Mouse (Mus musculus) forebrain, embryonic 16.5 days (tissue): ENCODE measurements around the gene Kcnq5. TPM values are rescaled to one million over a fixed set of nuclear protein-coding genes. Genes with fewer than 3 reads are reported as not detected.
"Not testable (repeated sequence)": the region's sequence is repeated elsewhere in the genome, so short reads cannot be mapped to it uniquely, and the experiment has no call there.

Experiments
- ATAC-seq: fragments of 200-750 bp; cut with Nextera tagmentation; 2 replicates; pipeline ENCODE4 v1.8.0; 2017; ENCODE audit warnings: mild to moderate bottlenecking, moderate library complexity
- H3K27ac ChIP-seq: fragments of 300-500 bp; sonication (generic); 2 replicates; pipeline ENCODE4 v1.5.1; 2014; ENCODE audit warnings: low read length, control low read depth
- H3K27me3 ChIP-seq: fragments of 300-500 bp; sonication (generic); replicated peaks from 2 replicates; pipeline ENCODE4 v1.6.1; 2014; ENCODE audit warnings: low read length; ENCODE audit not compliant: control insufficient read depth, insufficient read depth
- H3K36me3 ChIP-seq: fragments of 300-500 bp; sonication (generic); 2 replicates; pipeline ENCODE4 v1.6.1; 2014; ENCODE audit not compliant: control insufficient read depth, insufficient read depth
- H3K4me1 ChIP-seq: fragments of 300-500 bp; sonication (generic); replicated peaks from 2 replicates; pipeline ENCODE4 v1.6.1; 2014; ENCODE audit warnings: low read length; ENCODE audit not compliant: control insufficient read depth, insufficient read depth
- H3K4me2 ChIP-seq: fragments of 300-500 bp; sonication (generic); 2 replicates; pipeline ENCODE4 v1.6.1; 2014; ENCODE audit warnings: mild to moderate bottlenecking, low read length, control low read depth
- H3K4me3 ChIP-seq: fragments of 300-500 bp; sonication (generic); replicated peaks from 2 replicates; pipeline ENCODE4 v1.5.1; 2014; ENCODE audit warnings: mild to moderate bottlenecking, low read length, control low read depth
- H3K9ac ChIP-seq: fragments of 300-500 bp; sonication (generic); replicated peaks from 2 replicates; pipeline ENCODE4 v1.6.1; 2014; ENCODE audit warnings: low read depth, low read length, control low read depth
- H3K9me3 ChIP-seq: fragments of 300-500 bp; sonication (generic); 2 replicates; pipeline ENCODE4 v1.6.1; 2016; ENCODE audit warnings: low read length; ENCODE audit not compliant: control insufficient read depth
- WGBS: fragments of 180-500 bp; shearing (Covaris S2); extraction: QIAGEN DNeasy Blood & Tissue Kit; methylation state at CpG from one replicate; pipeline ENCODE4 v1.1.7; 2014; 5-methylcytosine and 5-hydroxymethylcytosine counted together
- polyA plus RNA-seq: library from polyadenylated mRNA; unstranded; fragments of >200 nt; fragmentation: Nextera tagmentation; extraction: Ambion mirVana; gene quantifications from 2 replicates; pipeline ENCODE4 v1.2.1, GENCODE M21; 2015

Kcnq5 gene
- polyA plus RNA-seq, 1 experiment from 2014 or later, result 3.8 TPM

- no peak overlapping the region for H3K9ac ChIP-seq
- peaks cover 9% of the 10 kb centered on the region for H3K4me1 ChIP-seq
- H3K27me3 ChIP-seq, result no peaks in the 10 kb centered on the region
- no peak overlapping the region for H3K27ac ChIP-seq
- H3K36me3 ChIP-seq, result no peaks in the 10 kb centered on the region
- no peak for ATAC-seq
- WGBS, result 12% methylated on average over 2 of the region's 2 CpGs
- no peak overlapping the region for H3K4me2 ChIP-seq
- H3K9me3 ChIP-seq, result no peaks in the 10 kb centered on the region
- no peak overlapping the region for H3K4me3 ChIP-seq
Observed at GRCm38 (mm10) chr1:21407266-21407665, 554.5 kb downstream of the Kcnq5 start.

GRCm38 (mm10) chr1:21402804-21403203 lies 558.9 kb downstream of the Kcnq5 start:
- Histone ChIP-seq H3K9me3 (no peaks in the 10 kb centered on the region), H3K9ac (no peak overlapping the region), H3K4me1 (no peaks in the 10 kb centered on the region), H3K36me3 (no peaks in the 10 kb centered on the region), H3K4me2 (no peak overlapping the region), H3K27ac (no peak overlapping the region), H3K27me3 (no peaks in the 10 kb centered on the region), H3K4me3 (no peak overlapping the region)
- WGBS, result 63% methylated on average over 8 of the region's 8 CpGs
- no peak for ATAC-seq

GRCm38 (mm10) chr1:21391138-21391671 lies 570.5 kb downstream of the Kcnq5 start:
- H3K27ac ChIP-seq, result no peak overlapping the region
- H3K9ac ChIP-seq, result no peak overlapping the region
- no peak for ATAC-seq
- no peaks in the 10 kb centered on the region for H3K36me3 ChIP-seq
- no peak overlapping the region for H3K4me3 ChIP-seq
- H3K27me3 ChIP-seq, result no peaks in the 10 kb centered on the region
- 78% methylated on average over 6 of the region's 6 CpGs for WGBS
- no peak overlapping the region for H3K4me2 ChIP-seq
- no peaks in the 10 kb centered on the region for H3K9me3 ChIP-seq
- H3K4me1 ChIP-seq, result no peaks in the 10 kb centered on the region

- no peak within 1 kb of the TSS for H3K4me2 ChIP-seq
- no peak within 1 kb of the TSS for H3K4me3 ChIP-seq
Observed at GRCm38 (mm10) chr1:21383256-21383655, 578.5 kb downstream of the Kcnq5 start, which contains the start of gene Khdc1b. TSS of gene Khdc1b (plus strand) at chr1:21383556.

GRCm38 (mm10) chr1:21368031-21368430 lies 593.7 kb downstream of the Kcnq5 start, which contains the start of gene Khdc1c:
TSS of gene Khdc1c (plus strand) at chr1:21368331.
- ATAC-seq, H3K9ac ChIP-seq, H3K4me3 ChIP-seq, H3K4me1 ChIP-seq, H3K36me3 ChIP-seq, H3K9me3 ChIP-seq, H3K27ac ChIP-seq, H3K4me2 ChIP-seq, H3K27me3 ChIP-seq: not testable (repeated sequence)
- 71% methylated on average over 1 of the region's 1 CpGs for WGBS

More at GRCm38 (mm10) chr1:21383256-21383655, 578.5 kb downstream of the Kcnq5 start, which contains the start of gene Khdc1b:
- Histone ChIP-seq H3K36me3 (no peaks in the 10 kb centered on the region), H3K9ac (no peak within 1 kb of the TSS), H3K9me3 (no peaks in the 10 kb centered on the region), H3K4me1 (no peaks in the 10 kb centered on the region), H3K27ac (no peak within 1 kb of the TSS), H3K27me3 (no peaks in the 10 kb centered on the region)
- ATAC-seq, result no peak
- WGBS, result 93% methylated on average over 1 of the region's 1 CpGs

GRCm38 (mm10) chr1:21349341-21349740 lies 612.4 kb downstream of the Kcnq5 start, which contains the start of gene Khdc1a:
TSS of gene Khdc1a (plus strand) at chr1:21349641.
- Histone ChIP-seq H3K27me3 (no peaks in the 10 kb centered on the region), H3K4me1 (no peaks in the 10 kb centered on the region), H3K4me3 (no peak within 1 kb of the TSS), H3K27ac (no peak within 1 kb of the TSS), H3K9me3 (no peaks in the 10 kb centered on the region), H3K36me3 (no peaks in the 10 kb centered on the region), H3K9ac (no peak within 1 kb of the TSS), H3K4me2 (no peak within 1 kb of the TSS)
- 74% methylated on average over 2 of the region's 2 CpGs for WGBS
- no peak for ATAC-seq
